Mouse (Mus musculus) liver (tissue): ENCODE data around the gene Smox.

Experiments used
- DNase-seq: peaks from one replicate; pipeline ENCODE4 v3.0.0-alpha.2; 2020; ENCODE audit warnings: mixed read lengths

The Smox gene

DNA sequence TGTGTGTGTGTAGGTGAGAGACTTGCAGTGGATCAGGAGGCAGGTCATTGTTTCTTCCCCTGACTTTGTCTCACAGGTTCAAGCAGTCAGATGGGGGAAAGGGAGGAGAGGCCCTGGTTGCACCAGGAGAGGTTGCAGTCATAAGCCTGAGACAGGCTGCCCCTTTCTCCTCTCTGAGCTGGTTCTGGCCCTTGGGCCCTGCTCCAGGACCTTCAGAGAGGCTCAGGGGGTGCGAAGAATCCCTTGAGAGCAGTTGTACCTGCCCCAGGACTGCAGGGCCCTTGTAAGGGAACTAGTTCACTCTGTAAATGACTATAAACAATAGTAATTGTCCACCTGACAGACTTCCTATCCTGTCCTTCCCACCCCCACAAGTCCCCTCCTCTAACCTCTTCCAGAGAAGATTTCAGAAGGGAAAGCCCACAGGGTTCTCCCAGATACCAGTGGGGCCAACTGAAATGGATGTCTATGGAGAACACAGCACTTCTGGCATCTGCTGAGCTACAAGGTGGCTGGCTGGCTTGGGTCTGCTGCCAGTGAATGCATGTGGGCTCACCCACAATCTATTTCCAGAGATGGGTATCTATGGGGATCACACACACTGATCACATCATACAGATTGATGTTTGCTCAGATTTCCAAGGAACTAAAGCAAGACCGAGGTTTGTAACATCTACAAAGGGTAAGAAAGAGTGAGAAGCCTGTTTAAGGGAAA lies 69.1 kb downstream of the Smox start:
- no peak for DNase-seq

DNA sequence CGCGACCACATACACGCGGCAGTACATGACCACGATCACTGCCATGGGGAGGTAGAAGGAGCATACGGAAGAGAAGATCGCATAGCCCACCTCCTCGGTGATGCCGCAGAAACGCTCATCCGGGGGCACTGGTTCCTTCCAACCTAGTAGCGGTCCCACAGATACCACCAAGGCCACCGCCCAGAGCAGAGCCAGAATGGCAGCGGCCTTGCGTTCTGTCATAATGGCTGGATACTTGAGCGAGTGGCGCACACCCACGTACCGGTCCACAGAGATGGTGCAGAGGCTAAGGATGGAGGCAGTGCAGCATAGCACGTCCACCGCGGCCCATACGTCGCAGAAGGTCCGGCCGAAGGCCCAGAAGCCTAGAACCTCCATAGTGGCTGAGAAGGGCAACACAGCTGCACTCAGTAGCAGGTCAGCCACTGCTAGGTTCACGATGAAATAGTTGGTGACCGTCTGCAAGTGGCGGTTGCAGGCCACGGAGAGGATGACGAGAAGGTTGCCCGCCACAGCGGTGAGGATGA lies 70.1 kb downstream of the Smox start:
- no peak for DNase-seq

DNA sequence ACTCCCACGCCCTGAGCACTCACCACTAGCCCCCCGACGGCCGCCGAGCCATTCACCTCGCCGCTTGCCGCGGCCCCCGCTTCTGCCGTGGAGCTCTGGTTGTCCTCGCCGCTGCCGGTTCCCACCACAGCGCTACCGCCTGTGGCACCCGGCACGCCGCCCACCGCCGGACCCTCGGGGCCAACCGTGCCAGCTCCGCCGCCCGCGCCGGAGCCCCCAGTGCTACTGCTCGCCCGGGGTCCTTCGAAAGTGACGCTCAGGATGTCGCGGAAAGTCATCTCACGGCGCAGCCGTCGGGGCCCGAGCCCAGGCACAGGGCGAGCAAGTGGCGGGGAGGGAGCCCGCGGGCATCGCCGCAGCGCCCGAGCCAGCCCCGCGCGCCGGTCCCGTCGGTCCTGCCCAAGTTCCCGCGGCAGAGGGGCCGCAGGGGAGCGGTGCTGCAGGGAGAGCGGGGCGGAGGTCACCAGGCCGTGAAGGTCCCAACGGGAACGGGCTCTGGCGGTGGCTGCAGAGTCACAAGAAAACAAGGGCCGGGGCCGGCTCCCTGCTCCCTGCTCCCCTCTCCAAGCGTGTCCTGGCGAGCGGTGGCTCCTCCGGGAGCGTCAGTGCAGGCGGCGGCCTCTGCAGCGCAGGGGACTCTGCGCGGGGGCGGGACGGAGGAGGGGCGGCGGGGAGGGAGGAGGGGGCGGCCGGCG lies 70.7 kb downstream of the Smox start, which contains the start of gene Adra1d:
Gene Adra1d (minus strand): TSS at position 393 of the 695 bp plus-strand sequence.
- DNase-seq = peak; percentile 14

DNA sequence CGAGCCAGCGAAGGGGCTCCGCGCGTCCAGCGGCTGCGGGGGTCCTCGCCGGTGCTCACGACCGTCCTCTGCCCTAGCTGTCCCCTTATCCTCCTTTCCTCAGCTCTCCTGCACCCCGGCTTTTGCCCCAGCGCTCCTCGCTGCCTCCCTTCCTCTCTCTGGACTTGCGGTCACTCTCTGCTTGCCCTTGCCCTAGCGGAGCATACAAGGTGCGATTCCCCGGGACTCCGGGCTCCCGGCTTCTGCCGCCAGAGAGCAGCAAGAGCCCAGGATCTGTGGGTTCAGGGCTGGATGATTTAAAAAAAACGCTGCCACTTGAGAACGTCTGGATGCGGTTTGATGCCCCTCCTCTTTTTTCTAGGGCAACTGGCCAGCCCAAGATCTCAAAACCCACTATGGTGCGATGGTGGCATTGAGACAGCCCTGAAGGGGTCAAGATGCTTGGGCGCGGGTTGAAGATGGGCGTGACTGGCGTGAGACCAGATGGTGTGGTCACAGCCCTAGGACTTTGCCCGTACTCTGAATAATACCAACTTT lies 71.4 kb downstream of the Smox start:
- DNase-seq = peak; percentile 48
